Mouse (Mus musculus) megakaryocyte progenitor cell, adult 5-6 weeks (primary cell): ENCODE results near the gene Pigu. TPM values are rescaled to one million over a fixed set of nuclear protein-coding genes. Genes with fewer than 3 reads are reported as not detected.

ENCODE experiments used
- ATAC-seq: replicated peaks from 2 replicates; pipeline ENCODE4 v1.8.0; 2016; ENCODE audit warnings: mild to moderate bottlenecking, moderate TSS enrichment, inconsistent platforms; ENCODE audit not compliant: poor library complexity
- total RNA-seq, 2 experiments: library from RNA; stranded (forward) in 1 of 2; stranded (reverse) in 1 of 2; fragments of 157-497, 149-512 nt in 1 of 2; fragments of 200-1000 nt in 1 of 2; gene quantifications; 2 replicates each; pipeline versions ENCODE4 v1.2.3 to v1.2.4; 2015 to 2017

Pigu gene
- total RNA-seq, 2 experiments from 2014 or later = 42.7 to 79.7 TPM

- ATAC-seq = peak; percentile 33; the same call in 1 of the 2 replicates
Observed at GRCm38 (mm10) chr2:155240915-155241314, 116.3 kb downstream of the Pigu start.

GRCm38 (mm10) chr2:155237276-155237675 is 120.0 kb downstream of the Pigu start:
- ATAC-seq = no peak

GRCm38 (mm10) chr2:155236362-155236992 is 120.8 kb downstream of the Pigu start, which contains the start of gene Dynlrb1:
Gene Dynlrb1 (plus strand): TSS chr2:155236533.
- peak; percentile 96 for ATAC-seq

GRCm38 (mm10) chr2:155235746-155236361 is 121.4 kb downstream of the Pigu start:
- peak; percentile 52 for ATAC-seq

Other genes starting within 250 kb of the Pigu start
- gene Itch, start 223.9 kb downstream of the Pigu start, total RNA-seq (2015) = 50.8 and 52.9 TPM in 2 replicates
- gene Itch, start 223.9 kb downstream of the Pigu start, total RNA-seq (2017) = 48.7 and 53.4 TPM in 2 replicates
- gene Dynlrb1, start 120.9 kb downstream of the Pigu start, total RNA-seq (2015) = 378 and 407 TPM in 2 replicates
- 230 and 257 TPM in 2 replicates for gene Dynlrb1, start 120.9 kb downstream of the Pigu start, total RNA-seq (2017)
- 3.4 and 4.0 TPM in 2 replicates for gene Map1lc3a, start 81.1 kb downstream of the Pigu start, total RNA-seq (2015)
- gene Map1lc3a, start 81.1 kb downstream of the Pigu start, total RNA-seq (2017) = 0.71 and 1.8 TPM in 2 replicates
- gene Trp53inp2, start 23.6 kb upstream of the Pigu start, total RNA-seq (2015) = 3.4 and 4.7 TPM in 2 replicates
- 3.3 and 4.2 TPM in 2 replicates for gene Trp53inp2, start 23.6 kb upstream of the Pigu start, total RNA-seq (2017)
- 58.3 and 61.2 TPM in 2 replicates for gene Ncoa6, start 116.5 kb upstream of the Pigu start, total RNA-seq (2015)
- gene Ncoa6, start 116.5 kb upstream of the Pigu start, total RNA-seq (2017) = 12.4 and 15.4 TPM in 2 replicates
- 3.6 and 8.0 TPM in 2 replicates for gene Acss2, start 160.5 kb upstream of the Pigu start, total RNA-seq (2015)
- 3.0 and 6.5 TPM in 2 replicates for gene Acss2, start 160.5 kb upstream of the Pigu start, total RNA-seq (2017)
- gene Ggt7, start 160.8 kb upstream of the Pigu start, total RNA-seq (2015) = not detected in 2 replicates
- not detected in 2 replicates for gene Ggt7, start 160.8 kb upstream of the Pigu start, total RNA-seq (2017)
- 9.9 and 12.2 TPM in 2 replicates for gene Gss, start 235.4 kb upstream of the Pigu start, total RNA-seq (2015)
- gene Gss, start 235.4 kb upstream of the Pigu start, total RNA-seq (2017) = 13.4 and 18.2 TPM in 2 replicates